Mouse (Mus musculus) midbrain, embryonic 16.5 days (tissue): ENCODE results near the gene Ctsw. TPM values are rescaled to one million over a fixed set of nuclear protein-coding genes. Genes with fewer than 3 reads are reported as not detected.

ENCODE experiments used
- ATAC-seq: fragments of 200-750 bp; cut with Nextera tagmentation; 2 replicates; pipeline ENCODE4 v1.8.0; 2017; ENCODE audit warnings: moderate TSS enrichment
- H3K27ac ChIP-seq: fragments of 300-500 bp; sonication (generic); 2 replicates; pipeline ENCODE4 v1.5.1; 2014; ENCODE audit warnings: mild to moderate bottlenecking, low read length, mixed read lengths
- H3K27me3 ChIP-seq: fragments of 300-500 bp; sonication (generic); 2 replicates; pipeline ENCODE4 v1.6.1; 2014; ENCODE audit warnings: low read depth, low read length, mixed read lengths; ENCODE audit not compliant: control insufficient read depth, insufficient read depth
- H3K36me3 ChIP-seq: fragments of 300-500 bp; sonication (generic); 2 replicates; pipeline ENCODE4 v1.6.1; 2014; ENCODE audit warnings: mild to moderate bottlenecking, low read length, moderate library complexity, mixed read lengths; ENCODE audit not compliant: control insufficient read depth, insufficient read depth
- H3K4me1 ChIP-seq: fragments of 300-500 bp; sonication (generic); 2 replicates; pipeline ENCODE4 v1.6.1; 2014; ENCODE audit warnings: mild to moderate bottlenecking, low read length, mixed read lengths; ENCODE audit not compliant: control insufficient read depth, insufficient read depth
- H3K4me2 ChIP-seq: fragments of 300-500 bp; sonication (generic); 2 replicates; pipeline ENCODE4 v1.6.1; 2014; ENCODE audit warnings: mild to moderate bottlenecking, low read length, mixed read lengths
- H3K4me3 ChIP-seq: fragments of 300-500 bp; sonication (generic); 2 replicates; pipeline ENCODE4 v1.5.1; 2014; ENCODE audit warnings: low read depth, mild to moderate bottlenecking, low read length, moderate library complexity, mixed read lengths
- H3K9ac ChIP-seq: fragments of 300-500 bp; sonication (generic); 2 replicates; pipeline ENCODE4 v1.6.1; 2014; ENCODE audit warnings: low read depth, low read length, mixed read lengths
- H3K9me3 ChIP-seq: fragments of 300-500 bp; sonication (generic); replicated peaks from 2 replicates; pipeline ENCODE4 v1.6.1; 2014; ENCODE audit warnings: mild to moderate bottlenecking, low read length, mixed read lengths; ENCODE audit not compliant: control insufficient read depth, poor library complexity, severe bottlenecking
- WGBS: fragments of 180-500 bp; shearing (Covaris S2); extraction: QIAGEN DNeasy Blood & Tissue Kit; methylation state at CpG from one replicate; pipeline ENCODE4 v1.1.7; 2014; 5-methylcytosine and 5-hydroxymethylcytosine counted together
- polyA plus RNA-seq: library from polyadenylated mRNA; unstranded; fragments of >200 nt; fragmentation: Nextera tagmentation; extraction: Ambion mirVana; gene quantifications from 2 replicates; pipeline ENCODE4 v1.2.1, GENCODE M21; 2015

Ctsw gene
- polyA plus RNA-seq, 1 experiment from 2014 or later = 5.2 TPM

DNA sequence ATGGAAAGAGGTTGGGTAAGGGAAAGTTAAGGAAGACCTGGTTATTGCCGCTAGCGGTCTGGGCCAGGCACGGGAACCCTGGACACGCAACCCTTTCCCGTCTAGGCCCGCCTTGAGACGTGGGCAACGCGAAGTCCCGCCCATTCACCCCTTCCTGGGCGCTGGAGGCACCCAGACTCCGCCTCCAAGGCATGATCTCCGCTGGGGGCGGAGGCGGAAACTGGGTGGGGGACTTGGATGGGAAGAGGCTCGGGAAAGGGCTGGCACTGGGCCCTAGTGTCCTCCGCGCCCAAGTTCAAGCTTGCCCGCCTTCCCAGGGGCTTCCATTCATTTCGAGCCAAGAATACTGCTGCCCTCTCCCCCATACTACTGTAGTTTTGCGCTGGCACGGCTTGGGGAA lies 5.4 kb upstream of the Ctsw start, which contains the start of gene Efemp2:
TSS of gene Efemp2 (plus strand) at position 235 of the 400 bp plus-strand sequence.
- peaks cover 3% of the 10 kb centered on the region; the same call in 1 of the 2 replicates for H3K36me3 ChIP-seq
- peak; percentile 55 for ATAC-seq
- H3K4me2 ChIP-seq = peak within 1 kb of the TSS; percentile 99
- peak within 1 kb of the TSS; percentile 45; the same call in 1 of the 2 replicates for H3K27ac ChIP-seq
- no peaks in the 10 kb centered on the region for H3K27me3 ChIP-seq
- H3K9me3 ChIP-seq = no peaks in the 10 kb centered on the region
- 2% methylated on average over 22 of the region's 22 CpGs for WGBS
- H3K4me1 ChIP-seq = peaks cover 12% of the 10 kb centered on the region
- peak within 1 kb of the TSS; percentile 84 for H3K9ac ChIP-seq
- peak within 1 kb of the TSS; percentile 62 for H3K4me3 ChIP-seq

DNA sequence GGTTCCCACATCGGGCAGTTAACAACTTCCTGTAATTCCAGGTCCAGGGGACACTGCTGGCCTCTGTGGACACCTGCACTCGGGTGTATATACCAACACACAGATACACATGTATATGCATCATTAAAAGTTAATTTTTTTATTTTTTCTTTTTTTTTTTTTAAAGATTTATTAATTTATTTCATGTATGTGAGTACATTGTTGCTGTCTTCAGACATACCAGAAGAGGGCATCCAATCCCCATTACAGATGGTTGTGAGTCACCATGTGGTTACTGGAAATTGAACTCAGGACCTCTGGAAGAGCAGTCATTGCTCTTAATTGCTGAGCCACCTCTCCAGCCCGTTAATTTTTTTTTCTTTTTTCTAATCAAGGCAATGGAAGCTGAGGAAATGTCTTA lies 4.5 kb upstream of the Ctsw start:
- Histone ChIP-seq H3K9ac (no peak overlapping the region), H3K27me3 (no peaks in the 10 kb centered on the region), H3K4me2 (no peak overlapping the region), H3K9me3 (no peaks in the 10 kb centered on the region), H3K27ac (no peak overlapping the region), H3K36me3 (no peaks in the 10 kb centered on the region), H3K4me1 (peaks cover 12% of the 10 kb centered on the region), H3K4me3 (no peak overlapping the region)
- 81% methylated on average over 3 of the region's 3 CpGs for WGBS
- no peak for ATAC-seq

DNA sequence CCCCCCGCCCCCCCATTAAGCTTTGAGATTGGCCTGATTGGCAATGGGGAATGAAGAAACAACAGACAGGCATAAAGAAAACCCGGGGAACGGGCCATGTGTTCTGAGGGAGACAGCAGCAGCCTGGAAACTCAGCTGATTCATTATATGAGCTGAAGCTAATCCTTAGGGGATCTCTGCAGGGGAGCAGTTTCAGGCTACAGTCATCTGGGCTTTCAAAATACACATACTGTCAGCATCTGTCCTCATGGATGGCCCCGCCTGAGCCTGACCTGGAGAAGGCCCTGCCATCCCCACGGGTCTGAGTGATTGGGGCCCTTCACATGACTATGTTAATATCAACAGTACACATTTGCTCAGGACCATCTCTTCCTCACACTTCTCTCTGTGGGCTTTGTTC lies 3.5 kb upstream of the Ctsw start:
- Histone ChIP-seq H3K27ac (no peak overlapping the region), H3K27me3 (no peaks in the 10 kb centered on the region), H3K36me3 (no peaks in the 10 kb centered on the region), H3K9ac (no peak overlapping the region), H3K4me3 (no peak overlapping the region), H3K4me2 (no peak overlapping the region), H3K4me1 (peaks cover 12% of the 10 kb centered on the region), H3K9me3 (no peaks in the 10 kb centered on the region)
- WGBS = 47% methylated on average over 5 of the region's 5 CpGs
- no peak for ATAC-seq

DNA sequence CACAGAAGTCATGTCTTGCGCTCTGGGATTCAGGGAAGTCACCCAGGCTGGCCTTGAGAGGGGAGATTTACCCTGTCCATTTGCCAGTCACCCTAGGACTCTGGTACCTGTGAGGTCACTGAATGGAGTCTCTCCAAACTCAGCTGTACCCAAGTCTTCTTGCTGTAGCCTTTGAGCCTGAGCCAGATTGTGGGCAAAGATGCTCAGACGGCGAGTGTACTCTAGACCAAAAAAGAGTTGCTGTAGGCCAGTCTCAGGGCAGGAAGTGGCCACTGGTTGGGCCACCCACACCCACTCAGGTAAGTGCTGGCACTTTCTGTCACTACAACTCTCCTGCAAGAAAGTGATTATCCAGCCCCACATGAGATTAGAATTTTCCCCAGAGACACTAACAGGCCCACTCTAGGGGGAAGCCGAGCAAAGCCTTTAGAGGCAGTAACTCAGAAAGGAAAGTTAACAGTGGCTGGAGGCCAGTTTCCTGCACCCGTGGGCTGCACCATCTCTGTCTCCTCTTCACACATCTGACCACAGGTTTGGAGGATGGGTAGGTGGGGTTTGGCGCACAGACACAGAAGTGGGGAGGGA lies 1.3 kb downstream of the Ctsw start:
- Histone ChIP-seq H3K4me2 (no peak overlapping the region), H3K36me3 (peaks cover 16% of the 10 kb centered on the region), H3K9ac (no peak overlapping the region), H3K27me3 (no peaks in the 10 kb centered on the region), H3K4me1 (peaks cover 12% of the 10 kb centered on the region), H3K4me3 (no peak overlapping the region), H3K9me3 (no peaks in the 10 kb centered on the region), H3K27ac (no peak overlapping the region)
- ATAC-seq = no peak
- 92% methylated on average over 6 of the region's 6 CpGs for WGBS

DNA sequence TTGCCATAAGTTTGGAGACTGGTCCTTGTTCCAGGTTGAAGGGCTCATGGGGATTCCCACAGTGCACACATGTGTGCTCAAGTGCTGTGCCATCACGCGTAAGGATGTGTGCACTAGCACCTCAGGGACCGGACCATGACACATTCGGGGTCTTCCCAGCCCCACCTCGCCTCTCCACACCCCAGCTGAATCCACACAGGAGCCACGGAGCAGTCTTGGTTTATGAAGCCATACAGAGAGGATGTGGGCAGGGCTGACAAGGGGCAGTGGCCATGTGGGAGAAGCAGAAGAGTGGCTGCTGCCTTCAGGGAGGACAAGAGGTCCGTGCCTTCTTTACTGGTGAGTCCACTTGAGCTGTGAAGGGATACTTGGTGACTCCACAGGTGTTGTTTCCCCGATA lies 3.3 kb downstream of the Ctsw start:
- H3K4me1 ChIP-seq = peaks cover 21% of the 10 kb centered on the region
- H3K9ac ChIP-seq = no peak overlapping the region
- H3K4me2 ChIP-seq = no peak overlapping the region
- no peaks in the 10 kb centered on the region for H3K27me3 ChIP-seq
- H3K9me3 ChIP-seq = no peaks in the 10 kb centered on the region
- WGBS = 95% methylated on average over 8 of the region's 8 CpGs
- H3K36me3 ChIP-seq = peaks cover 16% of the 10 kb centered on the region
- ATAC-seq = no peak
- H3K4me3 ChIP-seq = no peak overlapping the region
- H3K27ac ChIP-seq = no peak overlapping the region

DNA sequence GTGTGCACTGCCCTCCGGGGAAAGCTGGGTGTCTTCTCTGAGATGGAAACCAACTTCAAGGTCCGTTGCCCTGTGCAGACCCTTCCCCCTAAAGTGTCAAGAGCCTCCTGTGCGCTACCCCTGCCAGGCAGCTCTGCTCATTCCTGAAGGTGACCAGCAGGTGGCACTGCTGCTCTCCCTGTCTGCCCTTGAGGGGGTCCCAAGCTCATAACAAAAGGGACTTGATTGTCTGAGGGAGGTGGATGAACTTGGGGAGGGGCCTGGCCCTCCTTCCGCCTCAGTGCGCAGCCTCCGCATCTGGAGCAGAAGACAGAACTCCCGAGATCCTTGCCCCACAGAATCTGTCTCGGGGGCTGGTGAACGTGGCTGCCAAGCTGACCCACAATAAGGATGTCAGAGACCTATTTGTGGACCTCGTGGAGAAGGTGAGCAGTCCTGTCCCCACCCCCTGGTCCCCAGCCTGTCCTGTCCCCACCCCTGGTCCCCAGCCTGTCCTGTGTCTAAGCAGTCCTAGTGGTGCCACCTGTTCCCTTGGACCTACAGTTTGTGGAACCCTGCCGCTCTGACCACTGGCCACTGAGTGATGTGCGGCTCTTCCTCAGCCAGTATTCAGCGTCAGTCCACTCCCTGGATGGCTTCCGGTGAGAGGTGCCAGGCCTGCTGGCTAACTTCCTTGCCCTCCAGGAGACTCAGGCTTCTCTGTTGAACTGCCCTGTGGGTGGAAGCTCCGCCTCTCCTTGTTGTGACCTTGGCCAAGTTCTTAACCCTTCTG lies 4.3 kb downstream of the Ctsw start:
- peaks cover 16% of the 10 kb centered on the region for H3K36me3 ChIP-seq
- peak; percentile 43 for ATAC-seq
- peak overlapping the region; percentile 49 for H3K4me2 ChIP-seq
- peak overlapping the region; percentile 52 for H3K9ac ChIP-seq
- peak overlapping the region; percentile 26 for H3K4me3 ChIP-seq
- WGBS = 34% methylated on average over 15 of the region's 15 CpGs
- no peaks in the 10 kb centered on the region for H3K9me3 ChIP-seq
- H3K27ac ChIP-seq = peak overlapping the region; percentile 39
- H3K27me3 ChIP-seq = no peaks in the 10 kb centered on the region
- peaks cover 25% of the 10 kb centered on the region for H3K4me1 ChIP-seq

DNA sequence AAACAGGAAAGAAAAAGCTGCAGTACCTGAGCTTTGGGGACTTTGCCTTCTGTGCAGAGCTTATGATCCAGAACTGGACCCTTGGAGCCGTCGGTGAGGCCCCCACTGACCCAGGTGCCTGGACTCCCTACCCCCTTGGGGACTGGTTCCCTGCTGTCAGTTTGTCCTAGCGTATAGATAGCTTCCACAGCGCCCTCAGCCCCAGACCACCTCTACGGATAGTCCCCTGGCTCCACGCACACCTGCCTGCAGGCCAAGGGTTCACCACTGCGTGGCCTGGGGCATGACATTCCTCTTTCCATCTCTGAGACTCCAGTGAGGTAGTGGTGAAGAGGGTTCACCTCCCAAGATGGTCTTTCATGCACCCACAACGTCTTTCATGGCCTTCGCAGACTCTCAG lies 5.1 kb downstream of the Ctsw start:
- H3K4me3 ChIP-seq = no peak overlapping the region
- H3K9me3 ChIP-seq = no peaks in the 10 kb centered on the region
- no peak overlapping the region for H3K4me2 ChIP-seq
- peaks cover 16% of the 10 kb centered on the region for H3K36me3 ChIP-seq
- H3K4me1 ChIP-seq = peaks cover 25% of the 10 kb centered on the region
- H3K27ac ChIP-seq = no peak overlapping the region
- H3K27me3 ChIP-seq = no peaks in the 10 kb centered on the region
- 89% methylated on average over 9 of the region's 9 CpGs for WGBS
- no peak overlapping the region for H3K9ac ChIP-seq
- ATAC-seq = no peak

DNA sequence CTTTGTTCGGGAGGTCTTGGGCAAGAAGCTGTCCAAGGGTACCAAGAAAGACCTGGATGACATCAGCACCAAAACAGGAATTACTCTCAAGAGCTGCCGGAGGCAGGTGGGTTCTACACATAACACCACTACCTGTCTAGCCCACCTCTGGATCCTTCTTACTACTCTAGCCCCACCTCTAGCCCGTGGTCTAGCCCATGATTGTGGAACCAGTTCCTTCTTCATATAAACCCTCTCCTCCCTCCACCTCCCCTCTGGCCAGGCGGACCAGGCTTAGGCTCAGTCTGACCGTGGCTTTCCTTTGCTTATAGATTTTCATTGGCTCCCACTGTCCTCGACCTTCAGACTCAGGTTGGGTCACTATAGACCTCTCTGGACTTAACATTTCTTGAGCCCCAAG lies 6.9 kb downstream of the Ctsw start:
- H3K36me3 ChIP-seq = peaks cover 16% of the 10 kb centered on the region
- peaks cover 32% of the 10 kb centered on the region for H3K4me1 ChIP-seq
- ATAC-seq = no peak
- H3K9me3 ChIP-seq = no peaks in the 10 kb centered on the region
- peak overlapping the region; percentile 98 for H3K4me2 ChIP-seq
- H3K27ac ChIP-seq = no peak overlapping the region
- H3K4me3 ChIP-seq = peak overlapping the region; percentile 84
- WGBS = 88% methylated on average over 6 of the region's 6 CpGs
- H3K9ac ChIP-seq = peak overlapping the region; percentile 87
- no peaks in the 10 kb centered on the region for H3K27me3 ChIP-seq

DNA sequence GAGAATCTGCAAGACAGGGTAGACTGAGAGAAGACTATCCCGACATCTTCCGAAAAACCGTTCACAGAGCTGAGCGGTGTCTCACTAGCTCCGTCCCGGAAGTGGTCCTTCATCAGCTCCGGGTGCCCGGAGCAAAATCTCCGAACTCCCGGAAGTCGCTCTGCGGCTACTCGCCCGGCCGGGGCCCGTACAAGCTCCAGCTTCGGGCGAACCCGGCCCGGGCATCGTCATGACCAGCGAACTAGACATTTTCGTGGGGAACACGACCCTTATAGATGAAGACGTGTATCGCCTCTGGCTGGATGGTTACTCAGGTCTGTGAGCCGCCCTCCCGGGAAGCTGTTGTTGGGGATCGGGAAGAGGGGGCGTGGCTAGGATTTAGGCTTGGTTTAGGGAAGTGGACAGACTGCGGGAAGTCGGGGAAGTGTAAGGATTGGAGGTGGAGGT lies 7.8 kb downstream of the Ctsw start, which contains the start of gene Fibp:
TSS of gene Fibp (plus strand) at position 151 of the 447 bp plus-strand sequence.
- Histone ChIP-seq H3K36me3 (peaks cover 11% of the 10 kb centered on the region), H3K4me1 (peaks cover 41% of the 10 kb centered on the region), H3K9me3 (no peaks in the 10 kb centered on the region), H3K4me3 (peak within 1 kb of the TSS; percentile 84), H3K27me3 (no peaks in the 10 kb centered on the region), H3K9ac (peak within 1 kb of the TSS; percentile 87), H3K4me2 (peak within 1 kb of the TSS; percentile 98), H3K27ac (peak within 1 kb of the TSS; percentile 86)
- WGBS = under 1% methylated on average over 32 of the region's 32 CpGs
- ATAC-seq = peak; percentile 30
